ENCODE assay signal across 9 mouse cellular contexts in genomic region chr3:121890563-121890962, GRCm38 (mm10).
DNase-seq lines count a peak whose midpoint lies in the region; ATAC-seq and TF ChIP-seq lines count a peak whose summit lies in the region.
"Had no signal": no experiment of that assay in that cellular context is flagged by ENCODE, and none has a peak within 500 bp of the region (broad histone marks: within the 10 kb centered on the region; RNA-seq: fewer than 3 reads in every experiment).

No protein-coding gene starts in this region.

- TF ChIP-seq CTCF in bone marrow macrophage, adult 2 months (IDR thresholded peaks at IDR 0.05; ENCODE audit: low read depth, low read length), result no peak
- no peak for TF ChIP-seq CTCF in intestine, postnatal 0 days (IDR thresholded peaks at IDR 0.05; ENCODE audit: low read depth)
- TF ChIP-seq CTCF in lung, embryonic 14.5 days (IDR thresholded peaks at IDR 0.05; ENCODE audit: low read depth), result no peak

- no peak overlapping the region for H3K4me3 ChIP-seq in bone marrow macrophage, adult 2 months (ENCODE audit: insufficient read depth, low read length)
- no peak overlapping the region for H3K4me3 ChIP-seq in embryonic facial prominence, embryonic 10.5 days
- H3K4me3 ChIP-seq in intestine, postnatal 0 days (ENCODE audit: low read depth, low read length), result no peak overlapping the region
- H3K4me3 ChIP-seq in lung, embryonic 14.5 days (ENCODE audit: low read depth, low read length), result no peak overlapping the region
- H3K4me3 ChIP-seq in midbrain, embryonic 14.5 days (replicated peaks; ENCODE audit: low read depth, low read length), result no peak overlapping the region
- no peak overlapping the region for H3K4me3 ChIP-seq in midbrain, embryonic 11.5 days (ENCODE audit: low read depth, low read length)

- no peak overlapping the region for H3K9ac ChIP-seq in intestine, postnatal 0 days (ENCODE audit: low read depth, low read length)
- H3K9ac ChIP-seq in lung, embryonic 14.5 days, result no peak overlapping the region
- no peak overlapping the region for H3K9ac ChIP-seq in midbrain, embryonic 14.5 days (replicated peaks; ENCODE audit: low read length)
- no peak overlapping the region for H3K9ac ChIP-seq in midbrain, embryonic 11.5 days (ENCODE audit: low read length)
- H3K9ac ChIP-seq: forebrain, postnatal 0 days had no signal

- peak; percentile 20 for DNase-seq in embryonic facial prominence, embryonic 10.5 days (ENCODE audit: low spot score)
- DNase-seq in lung, embryonic 14.5 days, result peak; percentile 38
- DNase-seq in cerebellum, adult 18-20 months, result no peak
- no peak for DNase-seq in midbrain, embryonic 14.5 days
- no peak for DNase-seq in midbrain, embryonic 11.5 days (ENCODE audit: low spot score, missing footprints)
- DNase-seq: forebrain, postnatal 0 days had no signal

- WGBS in embryonic facial prominence, embryonic 10.5 days, result 33% methylated on average over 5 of the region's 5 CpGs
- WGBS in intestine, postnatal 0 days, result 52% methylated on average over 5 of the region's 5 CpGs
- 38% methylated on average over 5 of the region's 5 CpGs for WGBS in lung, embryonic 14.5 days
- 35% methylated on average over 5 of the region's 5 CpGs for WGBS in midbrain, embryonic 14.5 days
- WGBS in midbrain, embryonic 11.5 days, result 40% methylated on average over 5 of the region's 5 CpGs

- 0 out of 2 replicates have a peak, but pooled peaks have one; percentile 16 for ATAC-seq in intestine, postnatal 0 days
- no peak for ATAC-seq in lung, embryonic 14.5 days (ENCODE audit: insufficient read depth)
- ATAC-seq in midbrain, embryonic 14.5 days (ENCODE audit: low FRiP score, low TSS enrichment), result no peak
- ATAC-seq in midbrain, embryonic 11.5 days (ENCODE audit: low FRiP score), result no peak
- ATAC-seq: forebrain, postnatal 0 days; midbrain, embryonic 16.5 days had no signal

- no peaks in the 10 kb centered on the region for H3K36me3 ChIP-seq in embryonic facial prominence, embryonic 10.5 days (replicated peaks)
- no peaks in the 10 kb centered on the region for H3K36me3 ChIP-seq in intestine, postnatal 0 days (ENCODE audit: control insufficient read depth, insufficient read depth)
- H3K36me3 ChIP-seq in lung, embryonic 14.5 days (ENCODE audit: insufficient read depth), result no peaks in the 10 kb centered on the region
- no peaks in the 10 kb centered on the region for H3K36me3 ChIP-seq in midbrain, embryonic 14.5 days (ENCODE audit: control insufficient read depth, insufficient read depth, low read length)
- H3K36me3 ChIP-seq in midbrain, embryonic 11.5 days (ENCODE audit: control insufficient read depth, insufficient read depth, low read length), result no peaks in the 10 kb centered on the region

- no peak for TF ChIP-seq POLR2A in bone marrow macrophage, adult 2 months (IDR thresholded peaks at IDR 0.05; ENCODE audit: borderline replicate concordance, low read depth, low read length)

- H3K4me2 ChIP-seq in intestine, postnatal 0 days (replicated peaks; ENCODE audit: low read depth), result peak overlapping the region; percentile 37; the same call in 1 of the 2 replicates
- H3K4me2 ChIP-seq in lung, embryonic 14.5 days, result peak overlapping the region; percentile 47
- H3K4me2 ChIP-seq in midbrain, embryonic 14.5 days (ENCODE audit: low read length), result no peak overlapping the region
- H3K4me2 ChIP-seq in midbrain, embryonic 11.5 days, result no peak overlapping the region

- H3K4me1 ChIP-seq in bone marrow macrophage, adult 2 months (ENCODE audit: control insufficient read depth, insufficient read depth, low read length), result peaks cover 3% of the 10 kb centered on the region
- peaks cover 48% of the 10 kb centered on the region for H3K4me1 ChIP-seq in embryonic facial prominence, embryonic 10.5 days
- H3K4me1 ChIP-seq in intestine, postnatal 0 days (replicated peaks; ENCODE audit: control insufficient read depth, insufficient read depth, low read length), result no peaks in the 10 kb centered on the region
- H3K4me1 ChIP-seq in lung, embryonic 14.5 days (ENCODE audit: insufficient read depth), result peaks cover 10% of the 10 kb centered on the region; the same call in 1 of the 2 replicates
- H3K4me1 ChIP-seq in midbrain, embryonic 14.5 days (ENCODE audit: control insufficient read depth, insufficient read depth, low read length), result peaks cover 3% of the 10 kb centered on the region; the same call in 1 of the 2 replicates
- H3K4me1 ChIP-seq in midbrain, embryonic 11.5 days (ENCODE audit: control insufficient read depth, insufficient read depth, low read length), result peaks cover 8% of the 10 kb centered on the region; the same call in 1 of the 2 replicates

- H3K27me3 ChIP-seq in embryonic facial prominence, embryonic 10.5 days (replicated peaks; ENCODE audit: low read depth, poor library complexity, severe bottlenecking), result peaks cover 22% of the 10 kb centered on the region
- H3K27me3 ChIP-seq in intestine, postnatal 0 days (replicated peaks; ENCODE audit: control insufficient read depth, insufficient read depth, low read length), result no peaks in the 10 kb centered on the region
- no peaks in the 10 kb centered on the region for H3K27me3 ChIP-seq in lung, embryonic 14.5 days (ENCODE audit: insufficient read depth, low read length)
- no peaks in the 10 kb centered on the region; the same call in 1 of the 2 replicates for H3K27me3 ChIP-seq in midbrain, embryonic 14.5 days (ENCODE audit: control insufficient read depth, insufficient read depth, low read length)
- H3K27me3 ChIP-seq in midbrain, embryonic 11.5 days (ENCODE audit: control insufficient read depth, insufficient read depth, low read length), result peaks cover 7% of the 10 kb centered on the region; the same call in 1 of the 2 replicates

- H3K9me3 ChIP-seq in embryonic facial prominence, embryonic 10.5 days, result no peaks in the 10 kb centered on the region
- no peaks in the 10 kb centered on the region for H3K9me3 ChIP-seq in intestine, postnatal 0 days (ENCODE audit: control insufficient read depth)
- H3K9me3 ChIP-seq in lung, embryonic 14.5 days (ENCODE audit: low read depth, low read length), result no peaks in the 10 kb centered on the region
- H3K9me3 ChIP-seq in midbrain, embryonic 14.5 days (ENCODE audit: control insufficient read depth, low read length), result no peaks in the 10 kb centered on the region
- no peaks in the 10 kb centered on the region for H3K9me3 ChIP-seq in midbrain, embryonic 11.5 days (ENCODE audit: control insufficient read depth, low read length)

- peak overlapping the region; percentile 37; the same call in 1 of the 2 replicates for H3K27ac ChIP-seq in bone marrow macrophage, adult 2 months (ENCODE audit: insufficient read depth, low read depth, low read length)
- peak overlapping the region; percentile 48 for H3K27ac ChIP-seq in embryonic facial prominence, embryonic 10.5 days (replicated peaks)
- no peak overlapping the region for H3K27ac ChIP-seq in intestine, postnatal 0 days (ENCODE audit: low read depth, low read length)
- H3K27ac ChIP-seq in lung, embryonic 14.5 days (ENCODE audit: low read depth), result 0 out of 2 replicates have a peak overlapping the region, but pooled peaks have one; percentile 60
- no peak overlapping the region for H3K27ac ChIP-seq in midbrain, embryonic 14.5 days (replicated peaks; ENCODE audit: low read depth, low read length)
- no peak overlapping the region for H3K27ac ChIP-seq in midbrain, embryonic 11.5 days (ENCODE audit: low read depth, low read length)

Comparison
In these comparisons a context has a peak if more than half of its experiments do, and no peak if none do; other contexts are left out.
1. H3K27ac ChIP-seq: peak in bone marrow macrophage, adult 2 months (single experiment), embryonic facial prominence, embryonic 10.5 days (single experiment) and lung, embryonic 14.5 days (single experiment); none in intestine, postnatal 0 days (single experiment), midbrain, embryonic 14.5 days (single experiment) and midbrain, embryonic 11.5 days (single experiment).
2. DNase-seq: peak in embryonic facial prominence, embryonic 10.5 days (single experiment) and lung, embryonic 14.5 days (single experiment); none in cerebellum, adult 18-20 months (0 of 2), midbrain, embryonic 14.5 days (single experiment) and midbrain, embryonic 11.5 days (single experiment).
3. H3K4me2 ChIP-seq: peak in intestine, postnatal 0 days (single experiment) and lung, embryonic 14.5 days (single experiment); none in midbrain, embryonic 14.5 days (single experiment) and midbrain, embryonic 11.5 days (single experiment).